Mouse (Mus musculus) lung, postnatal 36 days (tissue): ENCODE data around the gene Itgb7.
A peak's percentile ranks its signal among the peaks of the same experiment; 100 is the strongest.

ENCODE experiments used
- DNase-seq: peaks from one replicate; pipeline ENCODE4 v3.0.0; 2022; ENCODE audit warnings: mixed read lengths

The Itgb7 gene

DNA sequence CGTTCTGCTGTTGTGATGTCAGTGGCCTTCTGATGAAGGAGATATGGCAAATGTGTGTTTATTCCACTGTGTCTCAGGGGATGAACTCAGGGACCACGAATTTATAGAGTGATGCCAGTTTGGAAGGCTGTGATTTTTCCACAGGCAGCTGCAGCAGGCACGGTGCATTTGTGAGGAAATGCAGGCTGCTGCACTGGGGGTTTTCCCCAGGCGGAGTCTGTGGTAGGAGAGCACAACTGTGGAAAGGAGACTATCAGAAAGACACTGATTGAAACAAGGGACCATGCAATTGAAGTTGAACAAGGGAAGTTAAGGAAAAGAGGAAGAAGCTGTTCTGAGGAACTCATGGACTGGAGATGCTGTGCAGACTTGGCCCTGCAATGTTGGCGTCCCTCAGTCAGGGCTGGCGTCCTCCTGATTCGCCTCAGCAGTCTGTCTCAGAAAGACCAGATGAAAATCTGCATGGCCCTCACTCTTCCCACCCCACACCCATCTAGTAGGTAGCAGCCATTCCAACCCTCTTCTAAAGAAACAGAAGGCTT, 39.4 kb downstream of the Itgb7 start:
- DNase-seq = no peak

DNA sequence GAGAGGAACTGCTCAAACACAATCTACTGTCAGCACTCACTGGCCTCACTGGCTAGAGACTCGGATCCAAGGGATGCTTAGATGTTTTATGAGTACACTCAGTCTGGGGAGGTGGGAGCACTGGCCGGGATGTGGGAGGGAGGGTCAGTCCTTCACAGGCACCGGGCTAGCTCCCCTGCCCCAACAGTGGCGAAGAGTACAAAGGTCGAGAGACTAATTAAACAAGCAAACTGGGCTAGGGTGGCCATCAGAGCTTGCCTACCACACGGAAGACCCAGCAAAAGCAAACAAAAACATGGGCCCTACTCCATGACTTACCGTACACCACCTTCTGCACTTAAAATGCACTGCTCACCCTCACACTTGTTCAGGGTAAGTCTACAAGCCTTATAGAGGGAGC, 40.0 kb downstream of the Itgb7 start:
- no peak for DNase-seq

DNA sequence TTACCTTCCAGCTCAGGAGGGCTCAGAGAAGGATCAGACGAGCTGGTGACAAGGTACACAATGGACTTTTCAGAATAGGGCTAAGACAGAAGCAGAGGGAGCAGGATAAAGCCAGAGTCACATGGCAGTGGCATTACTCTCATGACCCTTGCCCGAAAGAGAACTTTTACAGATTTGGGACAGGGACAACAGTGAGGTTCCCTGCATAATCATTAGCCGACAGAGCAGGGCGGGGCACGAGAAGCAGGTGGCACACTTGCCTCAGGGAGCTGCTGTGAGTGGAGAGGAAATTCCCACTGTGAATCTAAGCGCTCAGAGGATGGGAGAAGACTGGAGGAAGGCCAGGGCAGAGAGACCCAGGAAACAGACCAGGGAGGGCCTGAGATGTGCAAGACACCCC, 42.9 kb downstream of the Itgb7 start:
- DNase-seq = no peak

DNA sequence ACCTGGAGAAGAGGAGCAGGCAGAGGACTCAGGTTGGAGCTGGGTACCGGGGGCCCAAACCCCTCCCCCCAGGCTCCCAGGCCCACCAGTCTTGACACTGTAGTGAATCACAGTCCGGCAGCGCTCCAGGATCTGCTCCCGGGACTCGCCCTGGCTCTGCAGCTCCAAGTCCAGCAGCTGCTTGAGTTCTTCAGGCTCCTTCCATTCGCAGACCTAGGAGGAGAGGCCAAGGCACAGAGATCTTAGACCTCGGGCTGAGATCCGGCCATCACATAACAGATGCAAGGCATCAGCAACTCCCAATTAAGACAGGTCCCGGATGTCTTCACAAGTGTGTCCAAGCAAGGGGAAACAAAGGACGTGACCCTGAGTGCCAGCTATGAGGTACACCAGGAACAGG, 43.6 kb downstream of the Itgb7 start:
- peak; percentile 76 for DNase-seq

DNA sequence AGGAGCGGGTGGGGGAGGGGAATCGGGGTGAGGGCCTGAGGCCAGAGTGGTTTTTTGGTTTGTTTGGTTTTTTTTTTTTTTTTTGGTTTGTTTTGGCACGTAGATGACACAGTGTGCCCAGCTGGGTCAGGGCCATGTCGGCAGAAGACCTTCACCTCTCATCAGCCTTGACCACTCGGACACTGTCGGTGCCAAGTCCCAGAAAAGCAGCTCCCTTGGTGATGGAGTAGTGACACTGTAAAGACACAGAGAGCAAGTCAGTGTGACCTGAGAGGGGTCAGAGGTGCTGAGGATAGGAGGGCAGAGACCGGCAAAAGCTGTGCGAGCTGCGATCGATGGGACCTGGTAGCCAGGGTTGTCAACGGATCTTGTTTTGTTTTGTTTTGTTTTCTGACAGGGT, 45.5 kb downstream of the Itgb7 start:
- DNase-seq = no peak

DNA sequence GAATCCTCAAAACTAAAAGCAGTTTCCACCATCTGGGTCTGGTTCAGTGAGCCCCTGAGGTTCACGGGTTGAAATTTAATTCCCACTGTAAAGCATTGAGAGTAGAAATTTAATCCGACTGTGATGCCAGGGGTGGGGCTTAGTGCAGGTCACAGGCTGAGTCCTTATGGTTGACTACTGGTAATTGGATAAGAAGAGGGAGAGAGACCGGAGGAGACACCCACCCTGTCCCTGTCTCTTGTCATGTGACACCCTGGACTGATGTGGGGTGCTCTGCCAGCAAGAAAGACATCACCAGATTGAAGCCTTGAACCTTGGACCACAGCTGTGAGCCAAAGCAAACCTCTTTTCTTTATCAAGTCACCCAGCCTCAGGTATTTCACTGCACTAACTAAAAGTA, 48.7 kb downstream of the Itgb7 start:
- no peak for DNase-seq

DNA sequence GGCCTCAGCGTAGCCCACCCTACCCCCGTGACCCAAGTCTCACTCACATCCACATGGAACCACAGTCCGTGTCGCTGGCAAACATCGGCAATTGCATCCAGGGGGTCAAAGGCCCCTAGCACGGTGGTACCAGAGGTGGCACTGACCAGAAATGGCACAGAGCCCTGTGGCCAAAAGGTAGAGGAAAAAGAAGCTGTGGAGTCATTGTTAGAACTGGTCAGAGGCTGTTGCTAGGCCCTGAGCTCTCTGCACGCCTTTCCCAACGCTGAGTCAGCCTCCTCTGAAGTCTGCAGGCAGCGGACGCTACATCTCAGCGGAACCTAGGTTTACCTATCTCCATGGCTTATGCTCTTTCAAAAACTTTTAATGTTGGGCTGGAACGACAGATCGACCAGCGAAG, 51.8 kb downstream of the Itgb7 start:
- no peak for DNase-seq

DNA sequence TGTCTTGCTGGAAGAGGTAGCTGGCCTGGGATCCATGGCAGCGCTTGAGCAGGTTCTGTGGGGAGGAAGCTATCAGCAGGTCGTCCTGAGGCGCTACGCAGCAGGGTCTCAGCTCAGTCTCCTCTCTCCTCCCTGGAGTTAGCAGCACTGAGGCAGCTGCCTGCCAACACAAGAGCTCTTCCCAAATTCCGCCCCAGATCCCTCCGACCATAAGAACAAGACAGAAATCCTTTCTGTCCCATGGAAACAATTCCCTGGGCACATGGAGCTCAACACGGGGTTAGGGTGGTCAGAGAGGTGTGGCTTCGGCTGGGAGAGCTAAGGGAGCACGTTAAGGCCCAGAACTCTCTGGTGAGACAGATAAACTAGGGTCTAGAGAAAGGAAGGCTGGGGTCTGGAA, 52.6 kb downstream of the Itgb7 start:
- no peak for DNase-seq

DNA sequence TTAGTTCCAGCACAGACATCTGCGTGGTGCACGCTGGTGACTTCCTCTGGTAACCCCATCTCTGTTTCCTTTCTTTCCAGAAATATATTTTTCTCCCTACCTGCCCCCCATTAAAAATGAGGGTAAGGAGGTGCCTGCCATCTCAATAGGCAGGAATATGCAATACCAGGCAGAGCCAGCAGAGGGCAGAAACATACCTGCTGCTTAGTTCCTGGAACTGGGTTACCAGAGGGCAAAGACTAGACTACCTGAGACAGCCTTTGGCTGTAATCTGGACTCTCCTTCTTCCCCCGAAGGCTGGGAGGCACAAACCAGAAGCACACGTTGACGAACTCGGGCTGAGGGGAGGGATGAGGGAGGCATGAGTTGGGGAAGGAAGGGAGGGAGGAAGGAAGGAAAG, 53.5 kb downstream of the Itgb7 start:
- DNase-seq = peak; percentile 95

DNA sequence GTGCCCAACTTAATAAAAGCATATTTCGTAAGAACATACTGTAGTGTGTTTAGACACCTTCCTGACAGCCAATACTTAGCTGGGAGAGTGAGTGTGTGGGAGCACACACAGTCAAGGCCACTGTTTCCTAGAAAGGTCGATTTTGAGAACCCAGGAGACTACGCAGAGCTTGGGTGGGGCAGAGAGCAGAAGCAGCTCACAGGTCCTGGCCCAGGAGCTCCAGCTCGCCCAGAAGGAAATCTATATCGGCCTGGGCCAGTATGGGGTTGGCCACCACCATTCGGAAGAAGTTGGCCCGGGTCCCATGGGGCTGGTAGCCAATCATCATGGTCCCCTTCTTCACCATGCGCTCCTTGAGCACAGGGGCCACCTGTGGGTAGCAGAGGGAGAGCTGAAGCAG, 54.3 kb downstream of the Itgb7 start:
- no peak for DNase-seq

DNA sequence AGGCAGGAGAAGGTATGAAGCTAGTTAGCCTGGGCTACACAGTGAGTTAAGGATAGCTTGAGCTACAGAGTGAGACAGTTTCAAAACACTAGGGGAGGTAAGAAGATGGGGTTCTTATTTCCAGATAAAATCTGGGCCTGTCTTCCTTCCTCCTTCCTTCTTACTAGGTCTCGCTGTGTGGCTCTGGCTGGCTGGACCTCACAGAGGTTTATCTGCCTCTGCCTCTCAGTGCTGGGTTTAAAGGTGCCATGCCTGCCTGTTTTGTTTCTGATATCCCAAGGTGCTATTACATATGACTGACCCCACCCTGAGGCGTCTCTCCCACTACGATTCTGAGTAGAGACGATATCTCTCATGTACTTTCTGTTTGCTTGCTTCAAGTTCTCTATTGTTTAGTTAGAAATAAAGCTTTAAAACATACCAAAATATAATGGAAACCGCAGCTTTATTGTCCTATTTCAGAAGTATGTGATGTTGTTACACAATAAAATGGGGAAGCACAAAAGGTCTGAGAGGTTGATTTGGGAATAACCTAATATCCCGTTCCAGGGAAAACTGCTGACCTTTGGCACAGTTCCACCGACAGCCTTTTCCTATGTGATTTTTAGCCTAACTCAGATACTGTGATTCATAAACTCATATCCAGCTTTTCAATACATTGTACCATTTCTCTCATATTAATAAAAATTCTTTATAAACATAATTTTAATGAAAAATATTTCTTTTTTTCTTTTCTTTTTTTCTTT, 55.0 kb downstream of the Itgb7 start:
- DNase-seq = no peak

DNA sequence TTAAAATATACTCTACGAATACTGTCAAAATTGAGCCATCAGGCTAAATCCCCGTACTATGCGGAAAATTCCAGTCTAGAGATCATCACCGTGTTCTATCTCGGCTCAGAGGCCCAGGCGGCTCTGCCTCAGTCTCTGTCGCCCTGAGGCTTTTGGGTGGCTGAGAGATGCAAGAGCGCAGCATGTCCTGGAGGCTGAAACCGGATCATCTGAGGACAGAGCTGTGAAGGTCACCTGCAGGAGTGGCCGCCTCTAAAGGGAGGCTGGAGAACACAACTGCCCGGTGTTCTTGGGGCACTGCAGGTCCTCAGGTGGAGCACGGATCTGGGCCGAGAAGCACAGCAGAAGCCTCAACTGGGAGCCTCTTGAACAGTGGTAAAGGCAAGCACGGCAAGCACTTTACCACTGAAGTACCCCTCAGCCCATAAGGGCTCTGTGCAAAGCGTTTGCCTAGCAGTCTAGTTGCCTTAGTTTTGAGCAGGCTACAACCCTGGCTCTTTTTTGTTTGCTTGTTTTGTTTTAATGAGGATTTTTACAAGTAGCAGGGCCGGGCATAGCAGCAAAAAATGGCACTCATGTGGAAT, 55.9 kb downstream of the Itgb7 start:
- peak; percentile 62 for DNase-seq

DNA sequence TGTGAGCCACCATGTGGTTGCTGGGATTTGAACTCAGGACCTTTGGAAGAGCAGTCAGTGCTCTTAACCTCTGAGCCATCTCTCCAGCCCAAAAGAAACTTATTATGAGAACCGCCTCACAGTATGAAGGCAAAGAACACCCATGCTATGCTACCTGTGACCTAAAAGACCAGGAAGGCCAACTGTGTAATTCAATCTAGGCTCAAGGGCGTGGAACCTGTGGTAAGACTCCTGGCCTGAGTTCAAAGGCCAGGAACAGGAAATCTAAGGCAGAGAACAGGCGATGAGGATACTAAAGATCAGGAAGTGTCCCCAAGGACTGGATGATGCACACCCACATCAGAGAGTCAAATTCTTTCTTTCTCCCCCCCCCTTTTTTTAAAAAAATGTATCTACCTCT, 58.2 kb downstream of the Itgb7 start:
- DNase-seq = no peak

DNA sequence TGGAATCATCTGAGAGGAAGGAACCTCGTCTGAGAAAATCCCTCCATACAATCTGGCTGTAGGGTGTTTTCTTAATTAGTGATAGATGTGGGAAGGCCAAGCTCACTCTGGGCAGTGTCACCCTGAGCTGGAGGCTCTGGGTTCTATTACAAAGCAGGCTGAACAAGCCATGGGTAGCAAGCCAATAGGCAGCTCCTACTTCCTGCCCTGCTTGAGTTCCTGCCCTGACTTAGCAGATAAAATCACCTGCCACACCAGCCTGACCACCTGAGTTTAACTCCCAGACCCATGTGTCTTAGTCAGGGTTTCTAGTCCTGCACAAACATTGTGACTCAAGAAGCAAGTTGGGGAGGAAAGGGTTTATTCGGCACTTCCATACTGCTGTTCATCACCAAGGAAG, 62.7 kb downstream of the Itgb7 start:
- no peak for DNase-seq

DNA sequence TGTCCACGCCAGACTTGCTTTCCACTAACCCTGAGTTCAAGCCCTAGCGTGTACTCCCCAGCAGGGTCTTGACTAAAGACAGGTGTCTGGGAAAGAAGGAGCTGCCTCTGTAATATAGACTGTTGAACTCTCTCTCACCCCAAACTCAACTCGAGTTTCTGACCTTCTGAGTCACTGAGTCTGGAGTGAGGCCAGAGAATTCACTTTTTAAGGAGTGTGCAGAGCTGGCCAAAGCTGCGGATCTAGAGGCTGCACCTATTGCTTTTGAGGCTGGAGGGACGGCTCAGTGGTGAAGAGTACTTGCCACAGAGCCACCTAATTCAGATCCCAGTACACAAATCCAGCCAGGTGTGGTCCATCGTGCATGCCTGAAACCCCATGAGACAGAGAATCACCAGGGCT, 64.1 kb downstream of the Itgb7 start:
- DNase-seq = peak; percentile 80
